Mouse (Mus musculus) ES-CJ7 (cell line): ENCODE results near the gene Erc2.

ENCODE experiments used
- DNase-seq: peaks from one replicate; pipeline ENCODE4 v3.0.0; 2011; ENCODE audit warnings: low read depth, low spot score

Gene Erc2

DNA sequence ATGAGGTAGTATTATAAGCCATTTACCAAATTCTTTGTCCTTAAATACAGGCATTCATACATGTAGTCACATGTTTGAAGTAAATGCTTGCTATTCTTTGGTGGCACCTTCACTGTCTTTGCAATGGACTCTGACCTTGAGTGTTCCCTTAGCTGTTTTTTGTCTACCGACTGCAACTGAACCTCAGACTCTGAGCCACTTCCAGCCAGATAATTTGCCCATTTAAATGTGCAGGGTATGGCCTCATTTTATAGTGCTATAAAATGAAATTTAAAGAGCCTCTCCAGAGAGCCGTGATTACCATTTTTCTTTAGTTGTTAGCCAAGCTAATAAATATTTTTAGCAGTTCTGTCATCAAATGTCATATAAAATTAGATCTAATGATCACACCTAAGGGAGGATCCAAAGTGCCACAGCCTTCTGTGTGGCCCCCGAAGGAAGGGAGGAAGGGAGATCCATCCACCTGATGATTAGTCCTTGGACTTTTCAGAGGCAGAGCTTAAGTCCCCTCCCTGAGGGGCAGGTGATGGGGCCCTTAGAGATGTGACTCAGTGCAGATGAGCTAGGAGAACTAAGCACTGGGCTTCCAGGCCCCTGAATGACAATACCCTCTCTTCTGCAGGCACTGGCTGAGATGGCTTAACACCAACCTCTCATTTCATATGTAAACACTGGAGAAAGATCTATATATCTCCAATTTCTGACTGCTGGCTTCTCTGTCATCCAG is 439.6 kb downstream of the Erc2 start:
- no peak for DNase-seq

- DNase-seq, result no peak
Measured at GRCm38 (mm10) chr14:28068021-28068420, 445.8 kb downstream of the Erc2 start.

- DNase-seq, result no peak
Measured at GRCm38 (mm10) chr14:28069826-28070225, 447.6 kb downstream of the Erc2 start.

DNA sequence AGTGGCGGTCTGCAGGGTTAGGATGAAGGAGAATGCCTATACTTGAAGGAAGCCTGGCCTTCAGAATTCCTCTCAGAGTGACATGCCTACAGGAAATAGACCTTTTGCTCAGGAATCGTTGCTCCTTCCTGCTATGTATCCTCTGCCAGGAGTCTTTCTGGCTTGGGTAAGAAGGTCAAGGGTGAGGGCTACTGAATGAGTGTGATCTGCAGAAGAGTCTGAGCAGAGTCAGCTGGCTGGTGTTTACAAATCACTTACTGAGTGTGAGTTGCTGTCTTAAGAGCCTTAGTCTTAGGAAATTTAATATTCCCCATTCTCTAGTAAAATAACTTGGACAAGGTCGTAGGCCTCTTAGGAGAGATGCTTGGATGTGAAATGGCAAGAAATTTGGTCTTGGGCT is 450.3 kb downstream of the Erc2 start:
- DNase-seq, result no peak

- DNase-seq, result peak; percentile 68
Measured at GRCm38 (mm10) chr14:28089636-28090443, 467.6 kb downstream of the Erc2 start.

GRCm38 (mm10) chr14:28091367-28091766 is 469.1 kb downstream of the Erc2 start:
- DNase-seq, result no peak

GRCm38 (mm10) chr14:28093214-28093613 is 471.0 kb downstream of the Erc2 start:
- DNase-seq, result peak; percentile 20

- DNase-seq, result no peak
Measured at GRCm38 (mm10) chr14:28093913-28094312, 471.7 kb downstream of the Erc2 start.

DNA sequence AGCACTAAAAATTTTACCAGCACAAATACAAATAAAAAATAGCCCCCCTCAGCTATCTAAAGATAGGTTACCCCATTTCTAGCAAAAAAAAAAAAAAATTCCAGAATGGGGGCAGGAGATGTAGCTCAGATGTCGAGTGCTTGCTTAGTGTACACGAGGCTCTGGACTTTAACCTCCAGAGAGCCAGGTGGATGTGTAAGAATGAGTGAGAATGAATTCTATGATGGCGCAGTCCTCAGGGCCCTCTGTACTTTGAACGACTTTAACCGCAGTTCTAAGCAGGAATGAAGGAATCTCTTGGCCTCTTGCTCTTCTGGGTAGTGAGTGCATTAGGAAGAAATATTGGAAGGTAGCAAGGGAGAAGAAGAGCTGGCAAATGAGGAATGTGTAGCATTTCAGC is 476.9 kb downstream of the Erc2 start:
- no peak for DNase-seq

DNA sequence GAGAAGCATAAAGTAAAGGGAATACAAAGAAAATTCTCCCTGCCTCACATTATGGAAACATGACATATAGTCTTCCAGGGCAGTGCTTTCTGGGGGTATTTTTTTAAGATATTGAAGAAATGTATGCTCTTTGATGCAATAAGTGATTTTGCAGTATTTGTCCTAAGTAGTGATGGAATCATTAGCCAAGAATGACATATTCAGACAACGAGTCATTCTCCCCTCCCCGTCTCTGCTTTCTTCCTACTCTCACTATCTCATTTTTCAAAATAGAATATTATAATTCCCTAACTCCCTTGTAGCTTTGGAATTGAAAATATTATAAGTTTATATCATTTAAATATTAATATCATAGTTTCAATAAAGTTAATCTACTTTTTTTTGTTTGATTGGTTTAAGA is 490.9 kb downstream of the Erc2 start:
- no peak for DNase-seq

DNA sequence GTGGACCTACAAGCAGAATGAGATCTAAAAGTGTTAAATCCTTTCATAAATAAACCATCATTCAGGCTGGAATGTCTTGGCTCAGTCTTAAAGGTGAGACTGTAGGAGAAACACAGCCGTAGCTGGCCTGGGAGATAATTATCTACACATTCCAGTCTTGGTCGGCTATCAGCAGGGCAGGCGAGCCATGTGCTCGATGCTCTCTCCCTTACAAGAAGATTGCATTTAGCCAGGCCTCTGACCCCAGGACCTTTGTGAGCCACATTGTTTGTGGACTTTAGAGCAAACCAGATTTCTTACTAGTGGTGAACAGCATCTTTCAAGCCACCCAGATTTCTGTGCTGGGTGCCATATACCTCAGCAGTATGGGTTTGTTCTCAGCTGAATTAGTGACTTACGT is 498.6 kb downstream of the Erc2 start:
- DNase-seq, result no peak

- no peak for DNase-seq
Measured at GRCm38 (mm10) chr14:28126842-28127241, 504.6 kb downstream of the Erc2 start.

DNA sequence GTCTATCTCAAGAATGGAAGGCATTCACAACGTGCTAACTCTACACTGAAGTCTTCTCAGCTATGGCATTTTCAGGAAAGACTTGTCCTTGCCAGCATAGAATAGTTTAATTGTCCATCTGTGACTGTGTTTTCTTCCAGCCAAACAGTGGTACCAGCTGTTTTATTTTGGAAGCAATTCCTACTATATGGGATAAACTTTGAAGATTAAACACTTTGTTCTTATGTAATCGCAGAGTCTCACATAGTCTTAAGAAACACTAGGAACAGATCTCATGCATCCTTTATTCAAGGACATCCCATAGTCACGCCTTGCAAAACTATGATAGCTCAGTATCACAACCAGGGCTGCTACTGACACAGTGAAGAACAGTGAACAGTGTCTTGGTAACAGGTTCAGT is 506.8 kb downstream of the Erc2 start:
- no peak for DNase-seq

DNA sequence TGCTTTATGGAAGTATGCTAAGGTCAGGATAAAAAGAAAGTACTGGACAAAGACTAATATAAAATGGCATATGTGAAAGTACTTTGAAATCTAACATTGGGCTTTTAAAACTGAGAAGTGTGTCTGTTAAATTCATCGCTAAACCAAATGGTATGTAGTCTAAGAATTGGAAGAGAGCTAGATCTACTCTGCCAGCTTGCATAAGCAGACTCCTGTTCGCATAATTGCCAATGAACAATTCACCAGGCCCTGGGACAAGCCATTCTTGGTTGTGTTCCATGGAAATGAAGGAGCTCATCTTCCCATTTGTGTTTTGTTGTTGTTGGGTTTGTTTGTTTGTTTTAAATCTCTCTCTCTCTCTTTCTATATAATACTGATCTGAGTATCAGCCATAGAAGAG is 521.8 kb downstream of the Erc2 start:
- DNase-seq, result no peak

DNA sequence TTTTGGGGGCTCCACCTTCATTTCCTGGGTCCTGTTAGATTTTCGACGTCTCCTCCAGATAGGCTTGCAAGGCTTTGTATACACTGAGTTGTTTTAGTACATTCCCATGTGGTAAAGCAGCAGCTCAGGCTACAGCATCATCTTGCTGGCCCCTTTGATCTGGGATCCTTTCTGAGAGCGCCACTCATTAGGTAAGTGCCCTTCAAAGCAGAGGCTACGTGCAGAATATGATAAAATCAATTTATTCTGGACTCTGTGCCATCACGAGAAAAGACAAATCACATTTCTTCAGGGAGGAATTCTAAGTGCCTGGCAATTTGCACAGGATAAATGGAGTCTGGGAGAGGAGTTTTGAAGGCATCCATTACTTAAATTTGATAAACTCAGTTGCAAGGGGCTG is 525.0 kb downstream of the Erc2 start:
- DNase-seq, result no peak

DNA sequence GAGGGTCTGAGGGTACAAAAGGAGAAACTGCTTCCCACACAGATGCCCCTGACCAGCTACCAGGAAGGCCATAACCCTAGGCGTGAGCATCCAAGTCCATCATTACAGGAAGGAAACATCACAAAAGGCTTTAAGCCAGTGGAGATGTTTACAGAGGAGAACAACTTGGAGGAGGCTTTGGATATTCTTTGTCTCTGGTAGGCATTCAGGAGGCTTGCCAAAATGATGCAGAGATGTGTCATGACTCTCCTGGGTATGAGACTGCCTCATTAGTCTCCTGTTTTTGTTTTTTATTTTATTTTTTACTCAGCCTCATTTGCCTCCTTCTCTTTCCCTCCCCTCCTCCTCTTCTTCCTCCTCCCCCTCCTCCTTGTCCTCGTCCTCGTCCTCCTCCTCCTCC is 528.7 kb downstream of the Erc2 start:
- DNase-seq, result no peak

DNA sequence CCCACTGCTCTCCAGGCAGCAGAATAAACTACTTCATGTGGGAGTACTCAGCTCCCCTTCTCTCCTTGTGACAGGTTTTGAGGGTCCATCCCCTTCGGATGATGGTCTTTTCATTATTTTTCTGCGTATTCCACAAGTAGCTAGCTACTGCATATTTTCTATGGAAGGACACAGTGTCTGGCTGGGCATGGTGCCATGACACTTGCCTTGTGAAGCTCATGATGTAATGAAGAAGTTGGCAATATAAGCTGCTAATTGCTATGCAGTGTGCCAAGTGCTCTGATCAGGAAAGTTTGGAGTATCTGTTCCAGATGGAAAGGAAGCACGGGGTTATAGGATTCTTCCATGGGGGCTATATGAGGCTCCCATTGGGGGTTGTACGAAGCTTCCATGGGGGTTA is 533.5 kb downstream of the Erc2 start:
- no peak for DNase-seq

- no peak for DNase-seq
Measured at GRCm38 (mm10) chr14:28160852-28161251, 538.6 kb downstream of the Erc2 start.

- DNase-seq, result no peak
Measured at GRCm38 (mm10) chr14:28164642-28165408, 542.6 kb downstream of the Erc2 start.

- peak; percentile 3 for DNase-seq
Measured at GRCm38 (mm10) chr14:28165621-28166211, 543.5 kb downstream of the Erc2 start.

DNA sequence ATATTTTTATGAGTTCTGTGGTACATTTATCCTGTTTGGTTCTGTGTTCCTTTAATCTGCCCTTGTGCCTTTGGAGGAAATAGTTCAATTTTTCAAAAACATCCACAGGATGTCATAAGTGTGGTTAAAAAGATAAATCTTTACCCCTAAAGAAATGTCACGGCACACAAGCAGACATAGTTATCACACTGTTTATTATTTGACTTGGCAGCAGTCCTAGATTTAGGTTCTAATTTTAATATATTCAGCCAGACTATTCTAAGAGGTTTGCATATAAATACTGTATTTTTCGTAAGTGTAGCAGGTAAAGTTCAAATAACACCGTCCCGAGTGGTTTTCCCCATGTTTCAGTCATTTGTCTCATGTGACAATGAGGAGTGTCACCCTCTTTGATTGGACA is 548.5 kb downstream of the Erc2 start:
- no peak for DNase-seq

DNA sequence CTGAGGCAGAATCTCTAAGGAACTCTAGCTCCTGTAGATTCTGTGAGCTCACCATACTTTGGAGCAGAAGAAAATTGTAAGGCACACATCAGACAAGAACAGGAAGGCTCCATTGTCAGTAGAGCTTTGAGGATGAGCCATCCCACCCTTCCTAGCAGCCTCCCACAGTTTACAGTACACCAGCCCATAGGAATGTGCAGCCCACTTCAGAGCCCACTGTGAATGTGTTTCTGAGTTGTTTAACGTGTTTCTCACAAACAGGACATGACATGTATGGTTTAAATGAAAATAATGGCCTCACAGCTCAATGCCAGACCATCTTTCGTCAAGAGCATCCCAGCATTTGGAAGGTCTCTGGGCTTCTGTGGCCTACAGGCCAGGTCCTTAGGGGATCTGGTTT is 549.1 kb downstream of the Erc2 start:
- no peak for DNase-seq
